Mouse (Mus musculus) embryonic facial prominence, embryonic 11.5 days (tissue): ENCODE measurements at regions not wholly inside any gene's neighbourhood (a gene's known extent, or its start where the extent isn't known, plus 50 kb on each side); places are given as distances from the start of the nearest gene placed in this dataset.
A peak's percentile ranks its signal among the peaks of the same experiment; 100 is the strongest.
"Not testable (repeated sequence)": the region's sequence is repeated elsewhere in the genome, so short reads cannot be mapped to it uniquely, and the experiment has no call there.

Experiments
- ATAC-seq: fragments of 200-750 bp; cut with Nextera tagmentation; replicated peaks from 2 replicates; pipeline ENCODE4 v1.8.0; 2017; ENCODE audit warnings: low read depth; ENCODE audit not compliant: insufficient number of reproducible peaks, low FRiP score, low TSS enrichment
- DNase-seq: peaks from one replicate; pipeline ENCODE4 v3.0.0-alpha.2; 2015; ENCODE audit warnings: low spot score
- H3K27ac ChIP-seq: fragments of 300-500 bp; sonication (generic); replicated peaks from 2 replicates; pipeline ENCODE4 v1.5.1; 2014; ENCODE audit warnings: mild to moderate bottlenecking, low read depth, low read length, control low read depth
- H3K27me3 ChIP-seq: fragments of 300-500 bp; sonication (generic); 2 replicates; pipeline ENCODE4 v1.6.1; 2014; ENCODE audit warnings: mild to moderate bottlenecking, low read length, moderate library complexity, mixed read lengths; ENCODE audit not compliant: control insufficient read depth, insufficient read depth
- H3K36me3 ChIP-seq: fragments of 300-500 bp; sonication (generic); replicated peaks from 2 replicates; pipeline ENCODE4 v1.6.1; 2014; ENCODE audit warnings: low read depth, mild to moderate bottlenecking, low read length, moderate library complexity, mixed read lengths; ENCODE audit not compliant: control insufficient read depth, insufficient read depth
- H3K4me1 ChIP-seq: fragments of 300-500 bp; sonication (generic); 2 replicates; pipeline ENCODE4 v1.6.1; 2014; ENCODE audit warnings: low read length, mixed read lengths; ENCODE audit not compliant: control insufficient read depth, insufficient read depth
- H3K4me2 ChIP-seq: fragments of 300-500 bp; sonication (generic); 2 replicates; pipeline ENCODE4 v1.6.1; 2014; ENCODE audit warnings: low read depth, mild to moderate bottlenecking, control low read depth, low read length, moderate library complexity
- H3K4me3 ChIP-seq: fragments of 300-500 bp; sonication (generic); 2 replicates; pipeline ENCODE4 v1.5.1; 2014; ENCODE audit warnings: low read depth, low read length, control low read depth
- H3K9ac ChIP-seq: fragments of 300-500 bp; sonication (generic); replicated peaks from 2 replicates; pipeline ENCODE4 v1.6.1; 2014; ENCODE audit warnings: mild to moderate bottlenecking, control low read depth, low read length
- H3K9me3 ChIP-seq: fragments of 300-500 bp; sonication (generic); replicated peaks from 2 replicates; pipeline ENCODE4 v1.6.1; 2016; ENCODE audit warnings: mild to moderate bottlenecking, low read length, inconsistent platforms, mixed read lengths; ENCODE audit not compliant: control insufficient read depth

GRCm38 (mm10) chr5:109867221-109867620, 56.0 kb upstream of the Gm15446 start:
- not testable (repeated sequence) for H3K36me3 ChIP-seq, ATAC-seq, H3K4me2 ChIP-seq, H3K9ac ChIP-seq, H3K27ac ChIP-seq, H3K9me3 ChIP-seq, H3K27me3 ChIP-seq, H3K4me1 ChIP-seq, DNase-seq
- peak overlapping the region; percentile 52; the same call in 1 of the 2 replicates for H3K4me3 ChIP-seq
